Mouse (Mus musculus) cortical plate, adult 2 months (tissue): ENCODE data around the gene C730034F03Rik. TPM values are rescaled to one million over a fixed set of nuclear protein-coding genes. Genes with fewer than 3 reads are reported as not detected.

Source experiments
- H3K27ac ChIP-seq: fragments of 200-500 bp; 2 replicates; pipeline ENCODE4 v1.5.1; 2012; ENCODE audit warnings: low read length, control low read depth, inconsistent platforms; ENCODE audit not compliant: insufficient read depth
- H3K4me1 ChIP-seq: fragments of 200-500 bp; 2 replicates; pipeline ENCODE4 v1.6.1; 2011; ENCODE audit warnings: low read length; ENCODE audit not compliant: control insufficient read depth, insufficient read depth
- H3K4me3 ChIP-seq: fragments of 200-500 bp; 2 replicates; pipeline ENCODE4 v1.5.1; 2011; ENCODE audit warnings: mild to moderate bottlenecking, low read length, control low read depth; ENCODE audit not compliant: insufficient read depth
- CTCF ChIP-seq: fragments of 200-500 bp; IDR thresholded peaks from 2 replicates; pipeline ENCODE4 v1.5.1; 2011; ENCODE audit warnings: mild to moderate bottlenecking, control low read depth, low read length; ENCODE audit not compliant: insufficient read depth; ENCODE audit errors: extremely low read depth
- POLR2A ChIP-seq: fragments of 200-500 bp; IDR thresholded peaks from 2 replicates; pipeline ENCODE4 v1.6.1; 2011; ENCODE audit warnings: mild to moderate bottlenecking, low read length, control low read depth; ENCODE audit not compliant: insufficient read depth; ENCODE audit errors: extremely low read depth
- polyA plus RNA-seq: library from polyadenylated mRNA; depleted of rRNA; stranded (reverse); fragments of >200 nt; gene quantifications from 2 replicates; pipeline ENCODE4 v1.2.3, GENCODE M21; 2012

The C730034F03Rik gene
- polyA plus RNA-seq, 1 experiment: 2.8 TPM

- TF ChIP-seq CTCF: no peak
- no peak for TF ChIP-seq POLR2A
- Histone ChIP-seq H3K4me1 (no peaks in the 10 kb centered on the region; the same call in 1 of the 2 replicates), H3K27ac (no peak overlapping the region), H3K4me3 (no peak overlapping the region)
These were observed 1.9 kb downstream of the C730034F03Rik start for GRCm38 (mm10) chr15:89431271-89431670.

DNA sequence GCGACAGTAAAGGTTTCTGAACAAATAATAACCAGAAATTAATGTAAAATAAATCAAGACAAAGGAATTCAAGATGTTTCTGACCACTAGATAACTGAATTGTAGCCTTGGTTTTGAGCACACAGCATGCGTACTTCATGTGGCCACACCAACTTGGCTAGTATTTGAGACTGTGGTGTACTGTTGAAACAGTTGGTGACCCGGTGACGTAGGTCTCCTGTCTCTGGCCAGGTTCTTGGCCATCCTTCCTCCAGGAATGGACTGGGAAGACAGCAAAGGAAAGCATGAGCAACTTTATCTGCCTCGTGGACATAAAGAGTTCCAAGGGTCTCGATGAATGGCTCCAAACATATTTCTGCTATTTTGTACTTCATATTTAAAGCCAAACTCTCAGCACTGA, 2.4 kb downstream of the C730034F03Rik start:
- no peaks in the 10 kb centered on the region; the same call in 1 of the 2 replicates for H3K4me1 ChIP-seq
- no peak for TF ChIP-seq POLR2A
- no peak for TF ChIP-seq CTCF
- H3K4me3 ChIP-seq: no peak overlapping the region
- H3K27ac ChIP-seq: no peak overlapping the region

DNA sequence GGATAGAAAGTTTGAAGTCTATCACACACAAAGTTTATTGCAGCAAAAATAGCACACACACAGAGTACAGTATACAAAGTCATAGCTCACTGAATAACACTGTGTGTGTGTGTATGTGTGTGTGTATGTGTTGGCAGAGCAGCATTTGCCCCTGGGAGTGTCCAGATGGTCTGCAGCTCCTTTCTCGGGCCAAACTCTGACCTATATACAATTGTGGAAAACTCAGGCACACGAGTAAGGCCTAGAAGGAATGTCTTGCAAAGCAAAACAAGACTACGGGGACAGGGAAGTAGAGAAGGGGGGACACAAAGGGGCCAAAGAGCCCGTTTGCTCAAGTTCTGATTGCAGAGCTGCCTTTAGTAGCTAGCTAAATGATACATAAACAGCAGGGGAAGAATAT, 3.6 kb downstream of the C730034F03Rik start:
- Histone ChIP-seq H3K4me3 (no peak overlapping the region), H3K27ac (no peak overlapping the region)
- TF ChIP-seq POLR2A: no peak
- no peak for TF ChIP-seq CTCF

DNA sequence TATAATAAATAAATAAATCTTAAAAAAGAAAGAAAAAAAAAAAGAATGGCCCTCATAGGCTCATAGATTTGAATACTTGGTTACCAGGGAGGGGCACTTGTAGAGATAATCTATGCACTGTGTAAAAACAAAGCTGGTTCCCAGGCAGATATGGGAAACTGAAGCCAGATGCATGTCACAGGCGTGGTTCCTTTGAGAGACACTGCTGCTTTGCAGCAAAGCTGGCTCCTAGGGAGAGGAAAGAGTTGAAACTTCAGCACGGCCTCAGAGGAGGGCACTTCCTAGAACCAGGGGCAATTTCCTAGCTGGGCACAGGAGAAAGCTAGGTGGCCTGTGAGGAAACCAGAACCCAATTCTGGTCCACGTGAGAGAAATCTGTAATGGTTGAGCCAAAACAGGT, 4.7 kb downstream of the C730034F03Rik start:
- TF ChIP-seq POLR2A (no peak), CTCF (no peak)
- no peak overlapping the region for H3K27ac ChIP-seq
- no peak overlapping the region for H3K4me3 ChIP-seq
- H3K4me1 ChIP-seq: no peaks in the 10 kb centered on the region

More for the DNA sequence above, 3.6 kb downstream of the C730034F03Rik start:
- H3K4me1 ChIP-seq: no peaks in the 10 kb centered on the region; the same call in 1 of the 2 replicates

DNA sequence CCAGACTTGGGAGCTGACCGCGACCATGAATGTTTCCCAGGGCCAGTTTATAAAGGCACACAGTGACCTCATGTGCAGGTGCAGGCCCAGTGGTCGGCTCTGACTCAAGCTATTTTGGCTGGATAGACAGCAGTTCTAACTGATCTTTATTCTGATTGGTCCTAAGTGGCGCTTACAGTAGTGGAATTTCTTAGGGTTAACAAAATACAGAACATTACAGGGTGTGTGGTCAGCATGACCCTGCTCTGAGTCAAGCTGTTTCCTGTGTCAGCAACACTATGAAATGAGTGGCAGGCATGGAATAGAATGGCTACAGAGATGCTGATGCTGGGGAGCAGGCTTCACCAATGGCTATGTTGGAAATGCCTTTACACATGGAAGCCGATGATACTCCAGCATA, 6.5 kb downstream of the C730034F03Rik start:
- no peaks in the 10 kb centered on the region for H3K4me1 ChIP-seq
- H3K27ac ChIP-seq: no peak overlapping the region
- H3K4me3 ChIP-seq: no peak overlapping the region
- TF ChIP-seq POLR2A (no peak), CTCF (no peak)

DNA sequence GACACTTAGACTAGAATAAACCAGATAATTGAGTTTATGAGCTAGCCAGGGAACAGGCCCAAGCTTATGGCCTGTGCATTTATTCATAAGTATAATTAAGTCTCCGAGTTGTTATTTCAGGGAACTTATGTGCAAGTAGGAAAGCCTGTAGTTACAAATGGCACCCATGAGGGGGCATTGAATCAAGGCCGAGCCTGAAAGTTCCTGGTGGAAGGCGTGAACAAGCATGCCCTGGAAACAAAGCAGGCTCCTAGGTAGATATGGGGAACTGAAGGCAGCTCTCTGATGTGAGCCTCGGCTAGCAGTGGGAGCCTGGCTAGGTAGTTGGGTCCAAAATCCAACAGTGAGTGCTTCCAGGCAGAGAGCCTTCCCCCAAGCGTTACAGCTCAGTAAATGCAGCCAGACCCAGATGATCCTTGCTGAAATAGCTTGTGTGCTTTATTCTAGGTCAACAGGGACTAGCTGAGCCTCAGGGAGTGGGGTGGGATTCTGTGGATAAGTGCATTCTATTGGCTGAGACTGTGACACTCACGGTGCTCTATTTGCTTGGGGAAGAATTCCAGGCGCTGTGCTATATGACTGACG, 13.2 kb downstream of the C730034F03Rik start:
- TF ChIP-seq POLR2A (no peak), CTCF (no peak; the same call in 1 of the 2 replicates)
- H3K4me1 ChIP-seq: no peaks in the 10 kb centered on the region
- H3K4me3 ChIP-seq: no peak overlapping the region
- no peak overlapping the region for H3K27ac ChIP-seq

GRCm38 (mm10) chr15:89452906-89453864, 23.8 kb downstream of the C730034F03Rik start:
- H3K4me3 ChIP-seq: peak overlapping the region; percentile 99
- TF ChIP-seq POLR2A: no peak
- TF ChIP-seq CTCF: no peak
- H3K4me1 ChIP-seq: no peaks in the 10 kb centered on the region
- peak overlapping the region; percentile 92 for H3K27ac ChIP-seq

DNA sequence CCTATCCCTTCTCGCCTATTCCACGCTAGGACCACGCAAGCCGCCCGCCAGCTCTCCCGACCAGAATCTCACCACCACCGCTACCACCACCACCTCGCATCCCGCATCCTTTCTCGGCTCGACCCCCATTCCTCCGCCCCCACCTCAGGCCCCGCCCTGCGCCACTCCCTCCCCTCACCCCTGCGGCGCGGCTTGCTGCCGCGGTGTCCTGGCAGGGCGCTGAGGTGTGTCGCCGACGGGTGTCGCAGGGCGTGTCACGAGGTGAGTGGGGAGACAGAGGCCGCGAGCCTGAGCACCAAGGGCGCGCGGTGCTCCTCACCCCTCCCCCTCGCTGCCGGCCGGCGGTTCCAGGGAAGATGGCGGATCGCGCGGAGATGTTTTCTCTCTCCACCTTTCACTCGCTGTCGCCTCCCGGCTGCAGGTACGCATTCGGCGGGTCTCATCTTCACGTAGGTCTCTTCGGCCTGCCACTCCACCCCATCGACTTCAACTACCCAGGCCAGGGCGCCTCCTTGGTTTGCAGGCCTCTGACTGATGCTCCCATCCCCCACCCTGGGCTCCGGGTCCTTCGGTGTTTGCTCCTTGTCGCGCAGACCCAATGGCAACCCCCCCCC, 24.6 kb downstream of the C730034F03Rik start, which contains the start of gene Mapk8ip2:
Gene Mapk8ip2 (plus strand): TSS at position 49 of the 614 bp plus-strand sequence.
- H3K4me3 ChIP-seq: peak within 1 kb of the TSS; percentile 99
- H3K27ac ChIP-seq: peak within 1 kb of the TSS; percentile 92
- TF ChIP-seq CTCF (no peak), POLR2A (peak; percentile 57)
- no peaks in the 10 kb centered on the region for H3K4me1 ChIP-seq

- Histone ChIP-seq H3K27ac (0 out of 2 replicates have a peak overlapping the region, but pooled peaks have one; percentile 35), H3K4me1 (no peaks in the 10 kb centered on the region), H3K4me3 (peak overlapping the region; percentile 99)
- TF ChIP-seq POLR2A (no peak), CTCF (no peak)
These were observed 25.5 kb downstream of the C730034F03Rik start for GRCm38 (mm10) chr15:89454857-89455256.

- Histone ChIP-seq H3K27ac (no peak overlapping the region), H3K4me3 (peak overlapping the region; percentile 99; the same call in 1 of the 2 replicates), H3K4me1 (no peaks in the 10 kb centered on the region)
- no peak for TF ChIP-seq CTCF
These were observed 26.3 kb downstream of the C730034F03Rik start for GRCm38 (mm10) chr15:89455642-89456041.
